Mouse (Mus musculus): ENCODE data around the gene Stra8. TPM values are rescaled to one million over a fixed set of nuclear protein-coding genes. Genes with fewer than 3 reads are reported as not detected.

The Stra8 gene
- total RNA-seq, 1 experiment = 23.8 TPM

DNA sequence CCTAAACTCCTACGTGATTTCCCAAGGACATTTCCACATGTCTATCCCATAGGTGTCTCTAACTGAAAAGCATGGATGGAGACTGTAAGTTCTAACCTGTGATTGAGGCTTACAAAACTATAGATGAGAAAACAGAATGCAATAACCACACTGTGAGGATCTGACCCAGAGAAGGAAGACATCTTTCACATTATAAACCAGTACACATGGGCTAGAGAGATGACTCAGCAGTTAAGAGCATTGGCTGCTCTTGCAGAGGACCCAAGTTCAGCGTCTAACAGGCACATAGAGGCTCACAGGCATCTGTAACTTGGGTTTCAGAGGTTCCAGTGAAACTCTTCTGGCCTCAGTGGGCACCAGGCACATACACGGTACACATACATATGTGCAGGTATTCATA is 5.5 kb upstream of the Stra8 start:
- TF ChIP-seq HCFC1 (IDR thresholded peaks at IDR 0.05; ENCODE audit: borderline replicate concordance, insufficient read depth, low read length) (no peak), CHD2 (IDR thresholded peaks at IDR 0.05; ENCODE audit: low read depth, low read length) (no peak), MAFK (IDR thresholded peaks at IDR 0.05; ENCODE audit: insufficient read depth, low read depth, low read length) (peak; percentile 17; the same call in 1 of the 2 replicates), ZC3H11A (IDR thresholded peaks at IDR 0.05; ENCODE audit: borderline replicate concordance, low read depth, low read length) (no peak), ZNF384 (IDR thresholded peaks at IDR 0.05; ENCODE audit: low read depth, low read length) (no peak)
- no peaks in the 10 kb centered on the region for H3K36me3 ChIP-seq (ENCODE audit: control insufficient read depth, insufficient read depth, low read length, poor library complexity, severe bottlenecking)
- in situ Hi-C loops (cut with MboI; ENCODE audit: low sequenced_read_pairs in 2 of 2, unreplicated experiment in 2 of 2) = no loop called here

DNA sequence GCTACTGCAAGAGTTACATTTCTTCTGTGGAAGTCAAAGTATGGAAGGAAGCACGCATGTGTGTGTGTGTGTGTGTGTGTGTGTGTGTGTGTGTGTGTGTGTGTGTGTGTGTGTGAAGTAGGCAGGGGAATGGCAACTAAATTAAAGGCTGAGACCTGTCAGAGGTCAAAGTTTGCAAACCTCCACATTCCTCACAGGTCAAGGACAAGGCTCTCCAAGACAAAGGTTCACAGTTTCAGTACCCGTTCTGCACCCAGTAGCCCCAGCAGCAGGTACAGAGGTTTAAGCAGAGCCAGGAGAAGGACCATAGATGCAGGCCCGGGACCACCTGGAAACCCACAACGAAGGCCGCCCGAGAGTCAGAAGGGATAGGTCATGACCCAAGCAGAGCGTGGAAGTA is 817 bp upstream of the Stra8 start:
- in situ Hi-C loops (cut with MboI; ENCODE audit: low sequenced_read_pairs in 2 of 2, unreplicated experiment in 2 of 2) = no loop called here
- TF ChIP-seq HCFC1 (IDR thresholded peaks at IDR 0.05; ENCODE audit: borderline replicate concordance, insufficient read depth, low read length) (no peak), MAFK (IDR thresholded peaks at IDR 0.05; ENCODE audit: insufficient read depth, low read depth, low read length) (no peak), ZC3H11A (IDR thresholded peaks at IDR 0.05; ENCODE audit: borderline replicate concordance, low read depth, low read length) (no peak), ZNF384 (IDR thresholded peaks at IDR 0.05; ENCODE audit: low read depth, low read length) (no peak), CHD2 (IDR thresholded peaks at IDR 0.05; ENCODE audit: low read depth, low read length) (no peak)
- no peaks in the 10 kb centered on the region for H3K36me3 ChIP-seq (ENCODE audit: control insufficient read depth, insufficient read depth, low read length, poor library complexity, severe bottlenecking)
- no peak for DNase-seq (ENCODE audit: low read depth, low spot score)
- peaks cover 6 to 10% of the 10 kb centered on the region in 2 experiments for H3K4me1 ChIP-seq (ENCODE audit: control insufficient read depth in 2 of 2, insufficient read depth in 2 of 2, low read length in 2 of 2, poor library complexity in 1 of 2)
- H3K4me3 ChIP-seq (ENCODE audit: insufficient read depth in 1 of 2, low read depth in 1 of 2, low read length in 2 of 2, poor library complexity in 1 of 2, severe bottlenecking in 1 of 2) = no peak overlapping the region
- H3K9me3 ChIP-seq (ENCODE audit: control insufficient read depth, insufficient read depth, low read depth, low read length) = no peaks in the 10 kb centered on the region
- H3K9ac ChIP-seq (ENCODE audit: insufficient read depth, low read depth, low read length, poor library complexity, severe bottlenecking) = no peak overlapping the region
- H3K27ac ChIP-seq (ENCODE audit: insufficient read depth, low read depth, low read length, poor library complexity, severe bottlenecking) = no peak overlapping the region

More for the DNA sequence above, 5.5 kb upstream of the Stra8 start:
- no peaks in the 10 kb centered on the region for H3K9me3 ChIP-seq (ENCODE audit: control insufficient read depth, insufficient read depth, low read depth, low read length)
- H3K27ac ChIP-seq (ENCODE audit: insufficient read depth, low read depth, low read length, poor library complexity, severe bottlenecking) = no peak overlapping the region
- no peak for DNase-seq (ENCODE audit: low read depth, low spot score)
- no peak overlapping the region for H3K9ac ChIP-seq (ENCODE audit: insufficient read depth, low read depth, low read length, poor library complexity, severe bottlenecking)
- no peak overlapping the region for H3K4me3 ChIP-seq (ENCODE audit: insufficient read depth in 1 of 2, low read depth in 1 of 2, low read length in 2 of 2, poor library complexity in 1 of 2, severe bottlenecking in 1 of 2)
- H3K4me1 ChIP-seq (ENCODE audit: control insufficient read depth in 2 of 2, insufficient read depth in 2 of 2, low read length in 2 of 2, poor library complexity in 1 of 2) = peaks cover 1 to 3% of the 10 kb centered on the region in 2 experiments; a peak in 2 of 4 replicates

DNA sequence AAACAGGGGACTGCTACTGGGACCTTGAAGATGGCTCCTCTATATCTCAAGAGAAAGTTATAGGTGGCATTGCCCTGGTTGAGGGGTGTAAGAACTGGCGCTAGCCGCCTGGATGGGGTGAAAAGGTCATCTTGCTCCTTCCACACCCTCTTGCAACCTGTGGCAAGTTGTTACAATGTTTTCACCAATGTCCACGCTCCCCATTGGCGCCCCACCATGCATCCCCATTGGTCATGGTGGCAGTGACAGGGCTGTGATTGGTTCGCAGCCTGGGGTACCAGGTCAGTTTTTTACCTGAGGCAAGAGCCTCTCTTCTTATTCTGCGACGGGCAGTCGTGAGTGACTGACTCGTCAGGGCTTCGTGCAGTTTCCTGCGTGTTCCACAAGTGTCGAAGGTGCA is 668 bp downstream of the Stra8 start:
- TF ChIP-seq ZNF384 (IDR thresholded peaks at IDR 0.05; ENCODE audit: low read depth, low read length) (no peak), HCFC1 (IDR thresholded peaks at IDR 0.05; ENCODE audit: borderline replicate concordance, insufficient read depth, low read length) (no peak), CHD2 (IDR thresholded peaks at IDR 0.05; ENCODE audit: low read depth, low read length) (no peak), ZC3H11A (IDR thresholded peaks at IDR 0.05; ENCODE audit: borderline replicate concordance, low read depth, low read length) (no peak), MAFK (IDR thresholded peaks at IDR 0.05; ENCODE audit: insufficient read depth, low read depth, low read length) (no peak)
- Histone ChIP-seq H3K9ac (ENCODE audit: insufficient read depth, low read depth, low read length, poor library complexity, severe bottlenecking) (no peak overlapping the region; the same call in 1 of the 2 replicates), H3K4me1 (ENCODE audit: control insufficient read depth in 2 of 2, insufficient read depth in 2 of 2, low read length in 2 of 2, poor library complexity in 1 of 2) (peaks cover 6 to 10% of the 10 kb centered on the region in 2 experiments), H3K9me3 (ENCODE audit: control insufficient read depth, insufficient read depth, low read depth, low read length) (no peaks in the 10 kb centered on the region), H3K4me3 (ENCODE audit: insufficient read depth in 1 of 2, low read depth in 1 of 2, low read length in 2 of 2, poor library complexity in 1 of 2, severe bottlenecking in 1 of 2) (peak overlapping the region; percentile 42 to 52; a peak in 3 of 4 replicates), H3K27ac (ENCODE audit: insufficient read depth, low read depth, low read length, poor library complexity, severe bottlenecking) (no peak overlapping the region; the same call in 1 of the 2 replicates), H3K36me3 (ENCODE audit: control insufficient read depth, insufficient read depth, low read length, poor library complexity, severe bottlenecking) (no peaks in the 10 kb centered on the region)
- in situ Hi-C loops (cut with MboI; ENCODE audit: low sequenced_read_pairs in 2 of 2, unreplicated experiment in 2 of 2) = no loop called here
- no peak for DNase-seq (ENCODE audit: low read depth, low spot score)

DNA sequence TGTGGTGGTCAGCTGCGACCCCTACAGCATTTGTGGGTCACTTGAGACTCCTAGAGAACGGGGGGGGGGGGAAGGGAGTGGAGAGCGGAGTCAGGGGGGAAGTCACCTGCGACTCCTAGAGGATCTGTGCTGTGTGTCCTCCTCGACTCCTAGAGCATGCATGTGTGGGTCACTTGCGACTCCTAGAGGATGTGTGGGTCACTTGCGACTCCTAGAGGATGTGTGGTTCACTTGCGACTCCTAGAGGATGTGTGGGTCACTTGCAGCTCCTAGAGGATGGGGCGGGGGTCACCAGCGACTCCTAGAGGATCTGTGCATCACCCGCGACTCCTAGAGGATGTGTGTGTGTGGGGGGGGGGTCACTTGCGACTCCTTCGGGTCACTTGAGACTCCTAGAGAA is 2.0 kb downstream of the Stra8 start:
- in situ Hi-C loops (cut with MboI; ENCODE audit: low sequenced_read_pairs in 2 of 2, unreplicated experiment in 2 of 2) = no loop called here

More for the DNA sequence above, 2.0 kb downstream of the Stra8 start:
- peak; percentile 63 for DNase-seq (ENCODE audit: low read depth, low spot score)
- peak overlapping the region; percentile 36 to 51; a peak in 3 of 4 replicates for H3K4me3 ChIP-seq (ENCODE audit: insufficient read depth in 1 of 2, low read depth in 1 of 2, low read length in 2 of 2, poor library complexity in 1 of 2, severe bottlenecking in 1 of 2)
- 0 out of 2 replicates have a peak overlapping the region, but pooled peaks have one; percentile 10 for H3K9ac ChIP-seq (ENCODE audit: insufficient read depth, low read depth, low read length, poor library complexity, severe bottlenecking)
- H3K9me3 ChIP-seq (ENCODE audit: control insufficient read depth, insufficient read depth, low read depth, low read length) = no peaks in the 10 kb centered on the region
- TF ChIP-seq MAFK (IDR thresholded peaks at IDR 0.05; ENCODE audit: insufficient read depth, low read depth, low read length) = no peak
- TF ChIP-seq ZC3H11A (IDR thresholded peaks at IDR 0.05; ENCODE audit: borderline replicate concordance, low read depth, low read length) = peak; percentile 75
- 0 out of 2 replicates have a peak, but pooled peaks have one; percentile 29 for TF ChIP-seq CHD2 (IDR thresholded peaks at IDR 0.05; ENCODE audit: low read depth, low read length)
- 0 out of 2 replicates have a peak, but pooled peaks have one; percentile 21 for TF ChIP-seq ZNF384 (IDR thresholded peaks at IDR 0.05; ENCODE audit: low read depth, low read length)
- TF ChIP-seq HCFC1 (IDR thresholded peaks at IDR 0.05; ENCODE audit: borderline replicate concordance, insufficient read depth, low read length) = peak; percentile 74
- H3K27ac ChIP-seq (ENCODE audit: insufficient read depth, low read depth, low read length, poor library complexity, severe bottlenecking) = peak overlapping the region; percentile 29
- H3K36me3 ChIP-seq (ENCODE audit: control insufficient read depth, insufficient read depth, low read length, poor library complexity, severe bottlenecking) = no peaks in the 10 kb centered on the region
- H3K4me1 ChIP-seq (ENCODE audit: control insufficient read depth in 2 of 2, insufficient read depth in 2 of 2, low read length in 2 of 2, poor library complexity in 1 of 2) = peaks cover 6 to 10% of the 10 kb centered on the region in 2 experiments

Data from ES-E14 (cell line).